Mouse (Mus musculus) liver, embryonic 14.5 days (tissue): ENCODE data around the gene Dtl.

Experiments used
- CTCF ChIP-seq: IDR thresholded peaks from 2 replicates; pipeline ENCODE4 v1.5.1; 2016; ENCODE audit warnings: antibody characterized with exemption, low read depth, control low read depth
- EP300 ChIP-seq: IDR thresholded peaks from 2 replicates; pipeline ENCODE4 v1.6.1; 2016; ENCODE audit warnings: antibody characterized with exemption, low read depth

DNA sequence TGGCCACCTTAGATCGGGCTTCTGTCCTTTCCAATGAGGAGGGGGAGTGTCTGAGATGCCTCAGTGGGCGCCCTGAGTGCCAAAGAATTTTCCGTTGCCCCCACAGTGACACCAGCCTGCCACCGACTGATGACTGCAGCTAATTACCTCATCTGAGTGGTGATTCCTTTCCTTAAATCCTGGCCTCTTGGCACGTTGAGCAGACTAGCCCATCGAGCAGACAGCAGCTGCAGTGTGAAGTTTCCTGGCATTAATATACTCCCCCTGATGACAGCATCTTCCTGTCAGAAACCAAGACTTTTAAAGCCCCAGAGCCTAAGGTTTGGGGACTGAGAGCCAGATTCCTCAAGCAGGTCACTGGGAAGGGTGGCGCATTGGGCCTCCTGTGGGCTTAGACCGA is 53.9 kb downstream of the Dtl start:
- TF ChIP-seq EP300 (no peak), CTCF (no peak)
